Mouse (Mus musculus) intestine, postnatal 0 days (tissue): Measurements from ENCODE around the gene C1qtnf2. TPM values are rescaled to one million over a fixed set of nuclear protein-coding genes. Genes with fewer than 3 reads are reported as not detected.

Experiments
- ATAC-seq: fragments of 200-750 bp; cut with Nextera tagmentation; 2 replicates; pipeline ENCODE4 v1.8.0; 2017; ENCODE audit warnings: mild to moderate bottlenecking, moderate TSS enrichment, moderate library complexity
- H3K27ac ChIP-seq: fragments of 300-500 bp; sonication (generic); 2 replicates; pipeline ENCODE4 v1.5.1; 2014; ENCODE audit warnings: mild to moderate bottlenecking, low read depth, low read length, moderate library complexity
- H3K27me3 ChIP-seq: fragments of 300-500 bp; sonication (generic); replicated peaks from 2 replicates; pipeline ENCODE4 v1.6.1; 2014; ENCODE audit warnings: low read length, mixed read lengths; ENCODE audit not compliant: control insufficient read depth, insufficient read depth
- H3K36me3 ChIP-seq: fragments of 300-500 bp; sonication (generic); 2 replicates; pipeline ENCODE4 v1.6.1; 2014; ENCODE audit warnings: mild to moderate bottlenecking, moderate library complexity; ENCODE audit not compliant: control insufficient read depth, insufficient read depth
- H3K4me1 ChIP-seq: fragments of 300-500 bp; sonication (generic); replicated peaks from 2 replicates; pipeline ENCODE4 v1.6.1; 2014; ENCODE audit warnings: antibody characterized with exemption, low read length, mixed read lengths; ENCODE audit not compliant: control insufficient read depth, insufficient read depth
- H3K4me2 ChIP-seq: fragments of 300-500 bp; sonication (generic); replicated peaks from 2 replicates; pipeline ENCODE4 v1.6.1; 2014; ENCODE audit warnings: low read depth, mild to moderate bottlenecking, moderate library complexity
- H3K4me3 ChIP-seq: fragments of 300-500 bp; sonication (generic); 2 replicates; pipeline ENCODE4 v1.5.1; 2014; ENCODE audit warnings: low read depth, low read length
- H3K9ac ChIP-seq: fragments of 300-500 bp; sonication (generic); 2 replicates; pipeline ENCODE4 v1.6.1; 2014; ENCODE audit warnings: mild to moderate bottlenecking, low read depth, low read length
- H3K9me3 ChIP-seq: fragments of 300-500 bp; sonication (generic); 2 replicates; pipeline ENCODE4 v1.6.1; 2016; ENCODE audit warnings: mixed run types; ENCODE audit not compliant: control insufficient read depth
- CTCF ChIP-seq: sonication (generic); IDR thresholded peaks from 2 replicates; pipeline ENCODE4 v1.5.1; 2016; ENCODE audit warnings: low read depth, mild to moderate bottlenecking, control low read depth, antibody characterized with exemption, moderate library complexity
- WGBS: fragments of 180-500 bp; shearing (Covaris S2); extraction: QIAGEN DNeasy Blood & Tissue Kit; methylation state at CpG from one replicate; pipeline ENCODE4 v1.1.7; 2014; 5-methylcytosine and 5-hydroxymethylcytosine counted together
- polyA plus RNA-seq: library from polyadenylated mRNA; unstranded; fragments of >200 nt; fragmentation: Nextera tagmentation; extraction: Ambion mirVana; gene quantifications from 2 replicates; pipeline ENCODE4 v1.2.1, GENCODE M21; 2015

Gene C1qtnf2
- polyA plus RNA-seq, 1 experiment from 2014 or later: 9.4 TPM

GRCm38 (mm10) chr11:43485855-43486254 lies 11.8 kb downstream of the C1qtnf2 start:
- H3K9ac ChIP-seq: no peak overlapping the region
- H3K4me3 ChIP-seq: no peak overlapping the region
- no peak overlapping the region for H3K4me2 ChIP-seq
- H3K9me3 ChIP-seq: no peaks in the 10 kb centered on the region
- H3K4me1 ChIP-seq: no peaks in the 10 kb centered on the region
- no peaks in the 10 kb centered on the region for H3K36me3 ChIP-seq
- no peak overlapping the region for H3K27ac ChIP-seq
- ATAC-seq: no peak
- 87% methylated on average over 9 of the region's 9 CpGs for WGBS
- no peaks in the 10 kb centered on the region for H3K27me3 ChIP-seq
- TF ChIP-seq CTCF: no peak

GRCm38 (mm10) chr11:43492663-43493062 lies 18.6 kb downstream of the C1qtnf2 start:
- peak; percentile 39 for ATAC-seq
- no peak overlapping the region for H3K9ac ChIP-seq

GRCm38 (mm10) chr11:43493815-43494409 lies 19.8 kb downstream of the C1qtnf2 start:
- Histone ChIP-seq H3K36me3 (no peaks in the 10 kb centered on the region), H3K27me3 (no peaks in the 10 kb centered on the region), H3K4me2 (no peak overlapping the region), H3K4me1 (no peaks in the 10 kb centered on the region), H3K27ac (no peak overlapping the region), H3K4me3 (no peak overlapping the region), H3K9ac (no peak overlapping the region), H3K9me3 (no peaks in the 10 kb centered on the region)
- 0 out of 2 replicates have a peak, but pooled peaks have one; percentile 39 for ATAC-seq
- TF ChIP-seq CTCF: peak; percentile 88
- 25% methylated on average over 6 of the region's 6 CpGs for WGBS

More at GRCm38 (mm10) chr11:43492663-43493062, 18.6 kb downstream of the C1qtnf2 start:
- Histone ChIP-seq H3K4me3 (no peak overlapping the region), H3K9me3 (no peaks in the 10 kb centered on the region), H3K4me1 (no peaks in the 10 kb centered on the region), H3K4me2 (no peak overlapping the region), H3K36me3 (no peaks in the 10 kb centered on the region), H3K27me3 (no peaks in the 10 kb centered on the region), H3K27ac (no peak overlapping the region)
- peak; percentile 97 for TF ChIP-seq CTCF
- 32% methylated on average over 7 of the region's 7 CpGs for WGBS

GRCm38 (mm10) chr11:43495037-43495436 lies 21.0 kb downstream of the C1qtnf2 start:
- WGBS: 70% methylated on average over 8 of the region's 8 CpGs
- Histone ChIP-seq H3K4me3 (no peak overlapping the region), H3K4me1 (no peaks in the 10 kb centered on the region), H3K9me3 (no peaks in the 10 kb centered on the region), H3K9ac (no peak overlapping the region), H3K36me3 (no peaks in the 10 kb centered on the region), H3K4me2 (no peak overlapping the region), H3K27ac (no peak overlapping the region), H3K27me3 (no peaks in the 10 kb centered on the region)
- peak; percentile 54 for TF ChIP-seq CTCF
- no peak for ATAC-seq

- ATAC-seq: no peak
- no peaks in the 10 kb centered on the region for H3K9me3 ChIP-seq
- no peaks in the 10 kb centered on the region for H3K36me3 ChIP-seq
- no peaks in the 10 kb centered on the region for H3K27me3 ChIP-seq
- no peak overlapping the region for H3K4me2 ChIP-seq
- no peak overlapping the region for H3K27ac ChIP-seq
- H3K9ac ChIP-seq: no peak overlapping the region
- WGBS: 44% methylated on average over 3 of the region's 3 CpGs
- H3K4me3 ChIP-seq: no peak overlapping the region
- TF ChIP-seq CTCF: no peak
- no peaks in the 10 kb centered on the region for H3K4me1 ChIP-seq
Measured at GRCm38 (mm10) chr11:43495532-43495931, 21.5 kb downstream of the C1qtnf2 start.

- Histone ChIP-seq H3K27ac (no peak overlapping the region), H3K9me3 (no peaks in the 10 kb centered on the region), H3K4me1 (no peaks in the 10 kb centered on the region), H3K4me2 (no peak overlapping the region), H3K27me3 (no peaks in the 10 kb centered on the region), H3K9ac (no peak overlapping the region), H3K4me3 (no peak overlapping the region), H3K36me3 (no peaks in the 10 kb centered on the region)
- WGBS: 84% methylated on average over 6 of the region's 6 CpGs
- TF ChIP-seq CTCF: no peak
- no peak for ATAC-seq
Measured at GRCm38 (mm10) chr11:43501256-43501655, 27.2 kb downstream of the C1qtnf2 start.
